Mouse (Mus musculus) thymus, adult 2 months (tissue): Measurements from ENCODE around the gene Fam124b.

Source experiments
- CTCF ChIP-seq: fragments of 200-500 bp; IDR thresholded peaks from 2 replicates; pipeline ENCODE4 v1.5.1; 2012; ENCODE audit warnings: mild to moderate bottlenecking, control low read depth, low read length, moderate library complexity, borderline replicate concordance; ENCODE audit not compliant: control insufficient read depth, poor library complexity, insufficient read depth; ENCODE audit errors: extremely low read depth
- POLR2A ChIP-seq: fragments of 200-500 bp; IDR thresholded peaks from 2 replicates; pipeline ENCODE4 v1.6.1; 2012; ENCODE audit warnings: mild to moderate bottlenecking, low read length, control low read depth, moderate library complexity; ENCODE audit not compliant: control insufficient read depth, poor library complexity, insufficient read depth; ENCODE audit errors: extremely low read depth

DNA sequence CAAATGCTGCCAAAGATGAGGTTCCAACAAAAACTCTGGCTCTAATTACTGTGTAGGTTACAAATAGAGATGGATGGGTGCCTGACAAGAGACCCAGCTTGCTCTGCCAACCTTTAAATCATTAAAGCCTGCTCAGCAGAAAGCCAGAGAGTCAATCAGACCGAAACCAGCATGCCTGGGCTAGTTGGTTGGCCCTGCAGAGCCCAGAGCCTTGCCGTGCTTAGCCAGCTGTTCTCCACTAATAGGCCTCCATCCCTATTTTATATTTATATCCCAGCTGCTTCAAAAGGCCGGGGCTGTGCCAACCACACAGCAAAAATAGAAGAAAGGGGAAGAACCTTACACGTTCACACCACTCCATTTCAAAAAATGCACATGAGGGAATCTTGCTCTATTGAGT, 2.9 kb upstream of the Fam124b start:
- no peak for TF ChIP-seq CTCF
- no peak for TF ChIP-seq POLR2A
